Mouse (Mus musculus) Patski (cell line): ENCODE results near the gene 4833423E24Rik. TPM values are rescaled to one million over a fixed set of nuclear protein-coding genes. Genes with fewer than 3 reads are reported as not detected.

Source experiments
- ATAC-seq: fragments of 100-300 bp; one replicate; pipeline ENCODE4 v1.8.0; 2021
- CTCF ChIA-PET: fragments of 350-600 bp; sonication (Branson Sonifier 250); formaldehyde crosslinking; loops from one replicate; lab custom pipeline; 2022; ENCODE audit warnings: inconsistent platforms; lab: Charles Lee
- POLR2A ChIA-PET: fragments of 350-600 bp; sonication (Branson Sonifier 250); formaldehyde crosslinking; loops from one replicate; lab custom pipeline; 2022; ENCODE audit warnings: antibody characterized with exemption, inconsistent platforms; lab: Charles Lee
- DNase-seq: peaks from one replicate; pipeline ENCODE4 v3.0.0-alpha.2; 2011; ENCODE audit warnings: low read depth, low spot score
- H3K27me3 ChIP-seq: fragments of 371-371 bp; one replicate; pipeline ENCODE4 v1.5.1; 2021
- CTCF ChIP-seq: fragments of 100-300 bp; IDR thresholded peaks from one replicate; pipeline ENCODE4 v1.5.1; 2021
- in situ Hi-C: fragments of 300-500 bp; cut with MboI; formaldehyde crosslinking; loops from 3 replicates; pipeline ENCODE4 v1.11.1; 2018; ENCODE audit warnings: low pct_unique_long_range_greater_than_20kb, mixed read lengths
- polyA plus RNA-seq: library from polyadenylated mRNA; unstranded; gene quantifications from one replicate; pipeline ENCODE4 v1.2.3, GENCODE M21; 2021

4833423E24Rik gene
- polyA plus RNA-seq, 1 experiment from 2014 or later, result not detected

GRCm38 (mm10) chr2:85443539-85443938, 75.3 kb downstream of the 4833423E24Rik start, which contains the start of gene Olfr995:
Gene Olfr995 (minus strand): TSS chr2:85443639.
- POLR2A ChIA-PET, result no interaction called here
- no peak for TF ChIP-seq CTCF
- no peaks in the 10 kb centered on the region for H3K27me3 ChIP-seq
- in situ Hi-C loops, result no loop called here
- DNase-seq (no peak), ATAC-seq (no peak)
- CTCF ChIA-PET, result no interaction called here

- POLR2A ChIA-PET, result no interaction called here
- in situ Hi-C loops, result no loop called here
Measured at GRCm38 (mm10) chr2:85442546-85442945, 76.3 kb downstream of the 4833423E24Rik start.

GRCm38 (mm10) chr2:85436351-85436750, 82.5 kb downstream of the 4833423E24Rik start, which contains the start of gene Olfr994:
Gene Olfr994 (minus strand): TSS chr2:85436451.
- TF ChIP-seq CTCF, result no peak
- no peak for DNase-seq
- CTCF ChIA-PET, result no interaction called here
- no peaks in the 10 kb centered on the region for H3K27me3 ChIP-seq
- POLR2A ChIA-PET, result interaction anchor here (0.8 kb wide), 1 partner anchor 27 kb away, joined by 3 read pairs; the partner anchor contains the start of gene Olfr992
- no peak for ATAC-seq
- in situ Hi-C loops, result no loop called here

More at GRCm38 (mm10) chr2:85442546-85442945, 76.3 kb downstream of the 4833423E24Rik start:
- DNase-seq (no peak), ATAC-seq (no peak)
- no peak for TF ChIP-seq CTCF
- no peaks in the 10 kb centered on the region for H3K27me3 ChIP-seq
- CTCF ChIA-PET, result no interaction called here

Other genes with a start within 250 kb of the 4833423E24Rik start
- gene Olfr987, start 179.7 kb downstream of the 4833423E24Rik start, polyA plus RNA-seq, result not detected
- gene Olfr988, start 155.8 kb downstream of the 4833423E24Rik start, polyA plus RNA-seq, result not detected
- gene Olfr992, start 109.6 kb downstream of the 4833423E24Rik start, polyA plus RNA-seq, result not detected
- not detected for gene Olfr993, start 104.1 kb downstream of the 4833423E24Rik start, polyA plus RNA-seq
- not detected for gene Olfr994, start 82.6 kb downstream of the 4833423E24Rik start, polyA plus RNA-seq
- not detected for gene Olfr995, start 75.4 kb downstream of the 4833423E24Rik start, polyA plus RNA-seq
- not detected for gene Olfr996, start 60.2 kb upstream of the 4833423E24Rik start, polyA plus RNA-seq
- not detected for gene Olfr998, start 69.9 kb upstream of the 4833423E24Rik start, polyA plus RNA-seq
- gene Olfr1000, start 92.9 kb upstream of the 4833423E24Rik start, polyA plus RNA-seq, result not detected
- not detected for gene Olfr1002, start 131.7 kb upstream of the 4833423E24Rik start, polyA plus RNA-seq
- gene Olfr154, start 145.4 kb upstream of the 4833423E24Rik start, polyA plus RNA-seq, result not detected
- gene Olfr1006, start 159.7 kb upstream of the 4833423E24Rik start, polyA plus RNA-seq, result not detected
- not detected for gene Olfr1008, start 170.4 kb upstream of the 4833423E24Rik start, polyA plus RNA-seq
- not detected for gene Olfr1009, start 196.4 kb upstream of the 4833423E24Rik start, polyA plus RNA-seq
- gene Olfr1012, start 243.7 kb upstream of the 4833423E24Rik start, polyA plus RNA-seq, result not detected
- not detected for gene Olfr1013, start 248.1 kb upstream of the 4833423E24Rik start, polyA plus RNA-seq